Mouse (Mus musculus) kidney, postnatal 0 days (tissue): ENCODE measurements around the gene Mcur1. TPM values are rescaled to one million over a fixed set of nuclear protein-coding genes. Genes with fewer than 3 reads are reported as not detected.

ENCODE experiments used
- ATAC-seq: fragments of 200-750 bp; cut with Nextera tagmentation; replicated peaks from 2 replicates; pipeline ENCODE4 v1.8.0; 2017; ENCODE audit warnings: low read depth, moderate number of reproducible peaks, moderate TSS enrichment, moderate library complexity; ENCODE audit not compliant: low FRiP score
- DNase-seq: peaks from one replicate; pipeline ENCODE4 v3.0.0-alpha.2; 2016; ENCODE audit warnings: low spot score
- H3K27ac ChIP-seq: fragments of 300-500 bp; sonication (generic); 2 replicates; pipeline ENCODE4 v1.5.1; 2014; ENCODE audit warnings: mild to moderate bottlenecking
- H3K27me3 ChIP-seq: fragments of 300-500 bp; sonication (generic); 2 replicates; pipeline ENCODE4 v1.6.1; 2014; ENCODE audit warnings: low read length, mixed read lengths; ENCODE audit not compliant: insufficient read depth
- H3K36me3 ChIP-seq: fragments of 300-500 bp; sonication (generic); 2 replicates; pipeline ENCODE4 v1.6.1; 2014; ENCODE audit warnings: low read length, mixed read lengths; ENCODE audit not compliant: insufficient read depth
- H3K4me1 ChIP-seq: fragments of 300-500 bp; sonication (generic); replicated peaks from 2 replicates; pipeline ENCODE4 v1.6.1; 2014; ENCODE audit warnings: antibody characterized with exemption, low read length, mixed read lengths; ENCODE audit not compliant: insufficient read depth
- H3K4me2 ChIP-seq: fragments of 300-500 bp; sonication (generic); 2 replicates; pipeline ENCODE4 v1.6.1; 2014; ENCODE audit warnings: mild to moderate bottlenecking, low read length, moderate library complexity, mixed read lengths
- H3K4me3 ChIP-seq: fragments of 300-500 bp; sonication (generic); replicated peaks from 2 replicates; pipeline ENCODE4 v1.5.1; 2014; ENCODE audit warnings: low read depth, low read length
- H3K9ac ChIP-seq: fragments of 300-500 bp; sonication (generic); 2 replicates; pipeline ENCODE4 v1.6.1; 2014; ENCODE audit warnings: low read depth, low read length
- H3K9me3 ChIP-seq: fragments of 300-500 bp; sonication (generic); replicated peaks from 2 replicates; pipeline ENCODE4 v1.6.1; 2016; ENCODE audit warnings: low read length, inconsistent platforms, mixed read lengths
- CTCF ChIP-seq: IDR thresholded peaks from 2 replicates; pipeline ENCODE4 v1.5.1; 2016; ENCODE audit warnings: antibody characterized with exemption, low read depth, mild to moderate bottlenecking, moderate library complexity
- WGBS: fragments of 180-500 bp; shearing (Covaris S2); extraction: QIAGEN DNeasy Blood & Tissue Kit; methylation state at CpG from one replicate; pipeline ENCODE4 v1.1.7; 2014; 5-methylcytosine and 5-hydroxymethylcytosine counted together
- polyA plus RNA-seq: library from polyadenylated mRNA; unstranded; fragments of >200 nt; fragmentation: Nextera tagmentation; extraction: Ambion mirVana; gene quantifications from 2 replicates; pipeline ENCODE4 v1.2.1, GENCODE M21; 2015

Gene Mcur1
- polyA plus RNA-seq, 1 experiment from 2014 or later, result 37.3 TPM

DNA sequence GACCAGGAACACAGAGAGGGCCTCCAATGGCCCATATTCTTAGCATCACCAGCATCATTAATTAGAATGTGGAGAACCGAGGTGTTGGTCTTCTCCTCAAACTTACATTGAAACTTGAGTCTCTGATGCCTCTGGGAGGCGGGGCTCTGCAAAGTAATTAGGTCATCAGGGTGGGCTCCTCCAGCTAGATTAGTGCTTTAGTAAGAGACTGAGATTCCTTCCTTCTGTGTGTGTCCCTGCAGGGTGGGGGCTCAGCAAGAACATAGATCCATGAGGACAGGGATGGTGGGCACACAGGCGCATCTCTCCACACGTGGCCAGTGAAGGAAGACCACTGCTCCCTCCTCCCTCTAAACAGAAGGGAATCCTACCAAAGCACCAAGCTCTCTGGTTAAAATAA is 26.0 kb downstream of the Mcur1 start:
- 58% methylated on average over 4 of the region's 4 CpGs for WGBS
- DNase-seq, result no peak
- Histone ChIP-seq H3K27ac (no peak overlapping the region), H3K4me2 (no peak overlapping the region), H3K9ac (no peak overlapping the region), H3K4me3 (no peak overlapping the region), H3K36me3 (no peaks in the 10 kb centered on the region), H3K4me1 (no peaks in the 10 kb centered on the region), H3K27me3 (no peaks in the 10 kb centered on the region), H3K9me3 (no peaks in the 10 kb centered on the region)
- TF ChIP-seq CTCF, result no peak
- ATAC-seq, result no peak

- WGBS, result 26% methylated on average over 13 of the region's 13 CpGs
- Histone ChIP-seq H3K27ac (no peak overlapping the region), H3K4me3 (no peak overlapping the region), H3K27me3 (no peaks in the 10 kb centered on the region), H3K36me3 (no peaks in the 10 kb centered on the region), H3K9ac (no peak overlapping the region), H3K4me2 (no peak overlapping the region), H3K4me1 (no peaks in the 10 kb centered on the region), H3K9me3 (no peaks in the 10 kb centered on the region)
- peak; percentile 87 for DNase-seq
- TF ChIP-seq CTCF, result peak; percentile 47; the same call in 1 of the 2 replicates
- peak; percentile 95 for ATAC-seq
Observed at GRCm38 (mm10) chr13:43530832-43531693, 28.9 kb downstream of the Mcur1 start.

- ATAC-seq, result no peak
- DNase-seq, result peak; percentile 29
- H3K4me3 ChIP-seq, result no peak overlapping the region
- no peak for TF ChIP-seq CTCF
- H3K4me2 ChIP-seq, result no peak overlapping the region
- no peak overlapping the region for H3K9ac ChIP-seq
- H3K27ac ChIP-seq, result no peak overlapping the region
- H3K27me3 ChIP-seq, result no peaks in the 10 kb centered on the region
- 44% methylated on average over 14 of the region's 14 CpGs for WGBS
- no peaks in the 10 kb centered on the region for H3K4me1 ChIP-seq
- H3K9me3 ChIP-seq, result no peaks in the 10 kb centered on the region
- H3K36me3 ChIP-seq, result no peaks in the 10 kb centered on the region
Observed at GRCm38 (mm10) chr13:43530129-43530831, 29.7 kb downstream of the Mcur1 start.

DNA sequence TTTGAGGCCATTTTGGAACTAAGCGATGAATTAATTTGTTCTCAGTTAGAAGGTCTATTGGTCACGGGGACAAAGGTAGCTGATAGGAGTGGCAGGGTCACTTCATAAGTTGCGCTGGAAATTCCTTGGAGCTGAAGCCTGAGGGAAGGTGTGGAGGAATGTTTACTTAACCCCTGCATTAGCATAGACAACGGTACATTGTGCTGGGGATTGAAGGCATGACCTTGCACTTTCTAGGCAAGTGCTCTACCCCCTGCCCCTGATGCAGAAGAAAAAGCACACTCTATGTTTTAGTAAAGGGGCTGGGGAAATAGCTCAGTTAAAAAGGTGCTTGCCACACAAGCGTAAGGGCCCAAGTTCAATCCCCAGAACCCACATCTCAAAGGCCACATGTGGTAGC is 33.7 kb downstream of the Mcur1 start:
- Histone ChIP-seq H3K27ac (no peak overlapping the region), H3K4me3 (no peak overlapping the region), H3K36me3 (no peaks in the 10 kb centered on the region), H3K4me2 (no peak overlapping the region), H3K27me3 (no peaks in the 10 kb centered on the region), H3K9ac (no peak overlapping the region), H3K9me3 (no peaks in the 10 kb centered on the region), H3K4me1 (peaks cover 4% of the 10 kb centered on the region; the same call in 1 of the 2 replicates)
- 68% methylated on average over 5 of the region's 5 CpGs for WGBS
- no peak for TF ChIP-seq CTCF
- ATAC-seq (no peak), DNase-seq (no peak)

DNA sequence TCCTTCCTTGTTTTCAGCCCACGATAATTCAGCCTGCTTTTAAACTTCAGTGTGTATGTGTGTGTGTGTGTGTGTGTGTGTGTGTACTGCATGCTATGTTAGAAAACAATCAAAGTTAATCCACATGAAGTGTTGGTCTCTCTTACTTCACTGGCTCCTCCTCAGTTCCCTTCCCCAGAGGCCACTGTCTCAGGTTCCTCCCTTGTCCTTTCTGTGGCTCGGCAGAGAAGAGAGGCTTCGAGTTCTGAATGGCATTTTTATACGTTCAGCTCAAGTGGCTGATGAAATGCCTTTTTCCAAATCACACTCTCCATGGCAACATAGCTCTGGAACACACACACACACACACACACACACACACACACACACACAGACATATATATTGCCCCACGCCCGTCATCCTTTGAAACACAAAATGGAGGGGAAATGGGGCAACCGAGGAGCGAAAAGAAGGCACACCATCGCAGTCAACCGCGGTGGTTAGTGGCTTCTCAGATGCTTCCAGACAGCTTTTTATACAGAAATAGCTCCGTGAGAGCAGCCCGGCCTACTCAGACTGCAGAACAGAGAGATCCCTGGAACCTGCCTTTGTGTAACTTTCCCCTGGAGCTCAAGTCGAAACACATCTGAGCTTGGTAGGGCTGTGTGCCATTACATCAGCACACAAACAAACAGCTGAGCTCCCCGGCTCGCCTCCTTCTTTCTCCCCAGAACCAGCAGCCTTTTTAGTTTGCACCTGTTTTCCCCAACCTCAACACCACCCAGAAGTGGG is 34.4 kb downstream of the Mcur1 start:
- H3K9ac ChIP-seq, result 0 out of 2 replicates have a peak overlapping the region, but pooled peaks have one; percentile 1
- no peak overlapping the region for H3K4me2 ChIP-seq
- ATAC-seq (no peak; the same call in 1 of the 2 replicates), DNase-seq (peak; percentile 82)
- no peaks in the 10 kb centered on the region for H3K36me3 ChIP-seq
- no peak for TF ChIP-seq CTCF
- H3K4me1 ChIP-seq, result peaks cover 4% of the 10 kb centered on the region; the same call in 1 of the 2 replicates
- H3K4me3 ChIP-seq, result no peak overlapping the region
- H3K9me3 ChIP-seq, result no peaks in the 10 kb centered on the region
- peak overlapping the region; percentile 51 for H3K27ac ChIP-seq
- 47% methylated on average over 16 of the region's 16 CpGs for WGBS
- no peaks in the 10 kb centered on the region for H3K27me3 ChIP-seq
